Mouse (Mus musculus) cerebellum, adult 9-11 months (tissue): ENCODE data around the gene Cel.

Source experiments
- DNase-seq: peaks from one replicate; pipeline ENCODE4 v3.0.0; 2022

Cel gene

DNA sequence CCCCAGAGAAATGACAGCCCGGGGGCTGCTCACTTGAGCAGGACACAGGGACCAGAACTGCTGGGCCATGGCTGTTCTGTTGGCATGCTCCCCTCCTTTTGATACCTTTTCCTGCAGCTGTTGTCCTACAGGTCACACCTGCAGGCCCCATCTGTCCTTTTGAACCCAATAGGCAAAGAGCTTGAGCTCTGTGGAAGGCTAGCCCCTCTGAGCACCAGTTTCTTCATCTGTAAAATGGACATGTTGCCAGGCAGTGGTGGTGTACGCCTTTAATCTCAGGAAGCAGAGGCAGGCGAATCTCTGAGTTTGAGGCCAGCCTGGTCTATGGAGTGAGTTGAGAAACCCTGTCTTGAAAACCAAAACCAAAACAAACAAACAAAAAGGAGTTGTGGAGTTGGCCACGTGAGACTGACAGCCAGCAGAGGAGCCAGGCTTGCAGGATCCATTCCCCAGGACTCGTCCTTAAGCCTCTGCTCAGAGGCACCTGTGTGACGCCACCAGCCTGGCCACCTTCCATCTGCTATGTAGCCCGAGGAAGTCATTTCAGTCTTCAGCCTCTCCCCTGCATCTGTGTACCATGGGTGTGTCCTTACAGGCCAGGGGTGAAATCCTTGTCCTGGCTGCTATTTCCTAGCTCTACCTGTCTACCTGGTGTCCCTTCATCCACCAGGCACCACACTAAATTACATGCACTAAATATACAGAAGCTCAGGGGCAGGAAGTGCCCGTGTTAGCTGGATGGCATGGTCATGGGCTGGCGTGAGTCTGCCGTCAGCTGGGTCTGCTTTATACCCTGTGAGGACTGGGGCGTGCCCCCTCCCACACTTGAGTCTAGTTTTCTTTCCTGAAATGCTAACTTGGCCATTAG lies 26.2 kb downstream of the Cel start:
- DNase-seq = peak; percentile 71

DNA sequence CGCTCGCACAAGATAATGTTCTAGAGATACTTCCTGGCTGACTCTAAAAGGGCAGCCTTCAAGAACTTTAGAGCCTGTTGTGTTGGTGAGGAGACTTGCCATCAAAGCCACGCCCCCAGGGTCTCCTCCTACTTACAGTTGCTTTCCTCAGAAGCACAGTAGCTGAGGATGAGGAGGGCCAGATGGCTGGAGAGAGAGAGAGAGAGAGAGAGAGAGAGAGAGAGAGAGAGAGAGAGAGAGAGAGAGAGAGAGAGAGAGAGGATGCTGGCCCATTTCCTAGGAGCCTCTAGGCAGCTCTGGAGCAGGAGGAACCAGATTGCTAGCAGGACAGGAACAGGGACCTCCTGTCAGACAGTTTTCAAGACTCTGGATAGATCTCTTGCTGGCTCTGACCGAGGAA lies 27.0 kb downstream of the Cel start:
- DNase-seq = no peak

DNA sequence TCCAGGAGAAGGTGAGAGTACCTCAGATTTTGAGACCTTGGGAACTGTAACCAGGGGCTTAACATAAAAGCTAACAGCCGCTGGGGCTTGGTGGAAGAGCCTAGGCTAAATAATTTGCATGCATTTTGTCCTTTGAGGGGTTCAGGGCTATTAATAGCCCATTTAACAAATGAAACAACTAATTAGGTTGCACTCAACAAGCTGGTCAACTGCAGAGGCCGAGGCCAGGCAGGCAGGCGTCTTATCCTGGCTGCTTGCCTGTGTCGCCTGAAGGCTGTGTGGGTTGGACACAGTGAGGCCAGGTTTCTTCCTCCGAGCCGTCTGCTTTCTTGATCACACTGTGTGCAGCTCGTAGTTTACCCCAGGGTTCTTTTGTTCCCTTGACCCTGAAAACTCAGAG lies 27.6 kb downstream of the Cel start:
- peak; percentile 90 for DNase-seq

DNA sequence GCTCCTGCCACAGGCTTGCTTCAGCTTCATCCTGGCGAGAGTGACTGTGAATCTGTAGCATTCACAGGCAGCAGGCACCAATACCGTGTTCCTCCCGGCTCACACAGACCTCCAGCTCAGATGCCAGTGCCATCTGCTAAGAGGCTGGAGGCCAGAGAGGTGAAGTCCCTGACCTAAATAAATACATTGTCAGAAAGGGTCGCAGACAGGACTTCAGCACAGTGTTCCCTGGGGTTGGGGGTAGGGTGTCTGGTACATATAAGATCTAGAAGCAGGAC lies 28.0 kb downstream of the Cel start:
- DNase-seq = peak; percentile 90

DNA sequence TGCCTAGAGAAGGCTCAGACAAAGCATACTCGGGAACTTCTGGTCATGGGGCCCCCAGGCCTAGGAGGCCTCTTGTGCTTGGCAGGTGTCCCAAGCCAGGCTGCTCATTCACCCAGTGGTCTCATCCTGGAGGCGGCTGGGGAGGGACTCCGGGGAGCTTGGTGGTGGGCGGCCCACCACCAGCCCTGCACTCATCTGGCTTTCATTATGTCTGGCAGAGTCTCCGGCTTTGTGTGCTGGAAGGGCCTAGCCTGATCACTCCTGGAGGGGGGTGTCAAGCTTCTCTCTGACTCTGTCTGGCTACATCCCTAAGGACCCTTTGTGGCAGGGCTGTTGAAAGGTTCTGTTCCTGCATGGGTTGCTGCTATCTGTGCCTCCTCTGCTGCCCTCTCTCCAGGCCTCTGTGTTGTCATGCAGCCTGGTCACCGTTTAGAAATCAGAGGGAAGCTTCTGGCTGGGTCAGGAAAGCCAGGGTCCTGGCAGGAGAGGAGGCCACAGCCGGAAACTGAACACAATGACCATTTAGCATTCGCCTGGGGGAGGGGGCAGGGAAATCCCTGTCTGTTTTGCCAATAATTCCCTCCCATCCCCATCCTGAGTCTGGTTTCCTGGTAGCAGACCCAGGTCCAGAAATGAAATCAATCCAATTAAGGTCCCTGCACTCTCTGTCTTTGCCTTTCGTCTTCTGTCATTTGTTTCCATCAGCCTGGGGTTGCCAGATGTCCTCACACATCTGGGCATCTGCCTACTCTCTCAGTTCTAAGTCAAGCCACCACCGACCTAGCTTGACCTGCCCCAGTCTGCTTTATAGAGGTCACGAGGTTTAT lies 28.6 kb downstream of the Cel start:
- no peak for DNase-seq

DNA sequence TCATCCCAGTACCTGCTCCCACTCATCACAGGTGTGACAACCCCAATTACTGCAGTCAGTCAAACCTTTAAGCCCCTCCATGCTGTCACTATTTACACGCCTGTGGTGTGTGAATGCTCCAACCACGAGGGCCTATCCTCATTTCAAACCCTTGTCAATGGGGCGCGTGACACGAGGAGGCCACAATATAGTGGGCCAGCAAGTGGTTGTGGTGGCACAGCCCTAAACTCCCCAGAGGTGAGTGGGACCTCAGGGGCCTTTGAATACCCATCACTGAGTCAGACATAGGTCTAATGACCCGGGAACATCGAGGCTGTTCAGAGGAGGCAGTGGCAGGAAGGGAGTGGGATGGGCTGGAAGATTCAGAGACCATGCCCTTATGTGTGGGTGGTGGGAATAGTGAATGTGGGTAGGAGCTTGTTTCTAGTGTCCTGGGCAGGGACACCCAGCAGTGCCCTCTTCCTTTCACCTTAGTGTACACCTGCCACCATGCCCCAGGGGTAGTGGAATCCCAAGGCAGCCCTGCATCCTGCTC lies 29.2 kb downstream of the Cel start:
- peak; percentile 77 for DNase-seq

DNA sequence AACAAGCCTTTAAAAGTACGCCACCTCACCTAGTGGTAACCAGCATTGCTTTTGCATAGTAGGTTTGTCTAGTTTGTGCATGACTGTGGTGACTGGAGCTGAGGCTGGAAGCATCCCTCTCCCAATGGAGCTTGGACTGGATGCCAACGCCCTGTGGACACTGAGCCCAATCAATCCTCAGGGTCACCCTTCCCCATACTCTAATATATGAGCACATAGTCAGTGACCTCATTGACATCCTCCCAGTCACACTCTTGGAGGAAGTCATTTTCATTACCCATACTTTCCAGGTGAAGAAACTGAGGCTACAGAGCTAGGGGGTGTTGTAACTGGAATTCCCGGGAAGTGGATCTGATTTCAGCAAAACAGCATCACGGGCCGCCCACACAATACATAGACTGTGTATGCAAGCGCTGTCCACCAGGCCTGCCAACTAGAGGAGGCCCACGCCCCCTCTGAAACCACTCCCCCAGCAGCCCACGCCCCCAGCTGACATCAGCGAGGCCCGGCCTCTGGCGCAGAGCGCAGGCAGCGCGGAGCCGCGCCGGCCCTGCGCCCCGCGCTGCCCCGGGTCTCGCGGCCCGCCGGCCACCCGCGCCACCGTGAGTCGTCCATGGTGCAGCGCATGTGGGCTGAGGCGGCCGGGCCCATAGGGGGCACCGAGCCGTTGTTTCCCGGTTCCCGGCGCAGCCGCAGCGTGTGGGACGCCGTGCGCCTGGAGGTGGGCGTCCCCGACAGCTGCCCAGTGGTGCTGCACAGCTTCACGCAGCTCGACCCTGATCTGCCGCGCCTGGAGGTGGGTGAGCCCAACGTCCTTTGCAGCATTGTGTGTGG lies 30.0 kb downstream of the Cel start:
- peak; percentile 93 for DNase-seq

DNA sequence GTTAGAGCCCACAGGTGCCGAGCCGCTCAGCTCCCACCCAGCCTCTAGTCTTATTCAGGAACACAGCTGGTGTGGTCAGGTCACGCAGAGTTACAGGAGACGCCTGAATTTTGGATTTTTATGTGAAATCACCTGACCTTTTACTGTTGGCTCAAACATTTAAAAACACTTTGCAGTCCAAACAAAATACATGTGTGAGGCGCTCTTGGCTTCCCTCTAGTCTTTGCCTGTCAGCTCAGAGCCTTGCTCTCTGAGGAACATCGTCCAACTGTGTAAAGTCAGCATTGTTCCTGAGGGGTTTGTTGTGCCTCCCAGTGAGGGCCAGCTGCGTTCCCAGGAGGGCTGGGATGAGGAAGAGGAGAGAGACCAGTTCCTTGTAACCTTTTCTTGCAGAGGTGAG lies 32.9 kb downstream of the Cel start:
- DNase-seq = no peak

DNA sequence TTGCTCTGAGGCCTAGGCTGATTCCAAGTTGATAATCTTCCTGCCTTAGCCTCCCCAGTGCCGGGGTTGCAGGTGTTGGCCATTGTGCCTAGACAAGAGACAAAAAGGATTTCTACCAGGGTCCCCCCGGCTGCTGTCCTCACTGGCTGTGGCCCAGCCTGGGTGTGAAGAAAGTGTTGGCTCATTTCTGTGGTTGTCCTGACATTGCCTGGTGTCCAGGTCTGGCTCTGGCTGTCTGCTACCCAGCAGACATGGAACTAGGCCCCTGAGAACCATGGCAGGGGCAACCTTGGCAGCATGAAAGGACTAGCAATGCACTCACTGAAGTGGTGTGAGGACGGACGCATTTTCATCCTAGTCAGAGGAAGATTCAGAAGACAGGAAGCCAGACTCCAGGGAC lies 33.3 kb downstream of the Cel start:
- no peak for DNase-seq

DNA sequence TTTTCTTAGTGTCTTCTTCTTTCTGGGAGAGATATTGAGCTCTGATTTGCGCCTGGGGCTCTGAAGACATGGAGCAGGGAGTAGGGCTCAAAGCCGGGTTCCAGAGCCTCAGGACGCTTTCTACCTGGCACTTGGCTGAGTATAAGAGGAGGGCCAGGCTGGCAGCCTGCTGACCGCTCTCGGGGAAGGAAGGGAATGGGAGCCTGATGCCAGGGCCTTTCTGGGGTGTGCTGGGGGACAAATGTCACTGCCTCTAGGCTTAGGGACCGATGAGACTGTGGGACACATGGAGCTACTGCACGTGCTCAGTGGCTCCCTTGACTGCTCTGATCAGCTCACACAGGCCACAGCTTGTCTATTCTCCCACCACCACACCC lies 34.9 kb downstream of the Cel start:
- peak; percentile 68 for DNase-seq

DNA sequence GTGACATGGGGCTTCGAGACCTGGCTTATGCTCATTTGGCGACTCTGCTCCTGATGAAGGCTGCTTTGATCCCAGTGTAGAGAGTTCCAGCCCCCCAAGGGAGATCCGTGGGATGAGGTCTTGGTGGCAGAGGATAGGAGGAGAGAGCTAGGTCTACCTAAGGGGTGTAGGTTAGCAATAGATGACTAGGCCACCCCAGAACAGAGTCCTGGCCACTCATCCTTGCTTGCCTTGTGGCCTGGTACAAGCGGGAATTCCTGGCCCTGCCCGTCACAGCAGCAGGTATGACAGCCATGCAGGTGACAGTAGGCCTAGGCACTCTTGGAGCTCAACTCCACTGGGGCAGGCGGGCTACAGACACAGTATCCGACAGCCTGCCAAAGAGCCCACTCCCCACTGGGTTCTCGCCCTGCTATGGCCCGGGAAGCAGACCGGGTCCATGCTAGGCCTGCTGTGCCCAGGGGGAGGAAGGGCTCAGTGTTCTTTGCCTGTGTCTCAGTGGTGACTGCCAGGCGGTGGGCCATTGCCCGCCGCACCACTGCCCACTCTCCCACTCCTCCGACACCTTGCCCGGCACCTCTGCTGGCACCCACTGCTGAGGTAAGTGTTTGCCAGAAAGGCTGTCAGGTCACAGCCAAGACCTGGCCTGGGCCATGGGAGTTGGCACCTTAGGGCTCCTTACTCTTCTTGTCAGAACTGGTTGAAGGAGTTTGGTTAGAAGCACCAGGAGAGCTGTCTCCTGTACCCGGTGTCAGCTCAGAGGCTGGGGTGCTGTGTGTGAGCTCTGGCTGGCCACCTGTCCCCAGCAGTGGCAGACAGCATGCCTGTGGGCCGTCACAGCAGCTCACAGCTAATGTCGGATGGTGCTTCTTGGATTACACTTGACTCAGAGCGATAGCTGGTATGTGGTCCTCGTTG lies 35.5 kb downstream of the Cel start:
- peak; percentile 69 for DNase-seq

DNA sequence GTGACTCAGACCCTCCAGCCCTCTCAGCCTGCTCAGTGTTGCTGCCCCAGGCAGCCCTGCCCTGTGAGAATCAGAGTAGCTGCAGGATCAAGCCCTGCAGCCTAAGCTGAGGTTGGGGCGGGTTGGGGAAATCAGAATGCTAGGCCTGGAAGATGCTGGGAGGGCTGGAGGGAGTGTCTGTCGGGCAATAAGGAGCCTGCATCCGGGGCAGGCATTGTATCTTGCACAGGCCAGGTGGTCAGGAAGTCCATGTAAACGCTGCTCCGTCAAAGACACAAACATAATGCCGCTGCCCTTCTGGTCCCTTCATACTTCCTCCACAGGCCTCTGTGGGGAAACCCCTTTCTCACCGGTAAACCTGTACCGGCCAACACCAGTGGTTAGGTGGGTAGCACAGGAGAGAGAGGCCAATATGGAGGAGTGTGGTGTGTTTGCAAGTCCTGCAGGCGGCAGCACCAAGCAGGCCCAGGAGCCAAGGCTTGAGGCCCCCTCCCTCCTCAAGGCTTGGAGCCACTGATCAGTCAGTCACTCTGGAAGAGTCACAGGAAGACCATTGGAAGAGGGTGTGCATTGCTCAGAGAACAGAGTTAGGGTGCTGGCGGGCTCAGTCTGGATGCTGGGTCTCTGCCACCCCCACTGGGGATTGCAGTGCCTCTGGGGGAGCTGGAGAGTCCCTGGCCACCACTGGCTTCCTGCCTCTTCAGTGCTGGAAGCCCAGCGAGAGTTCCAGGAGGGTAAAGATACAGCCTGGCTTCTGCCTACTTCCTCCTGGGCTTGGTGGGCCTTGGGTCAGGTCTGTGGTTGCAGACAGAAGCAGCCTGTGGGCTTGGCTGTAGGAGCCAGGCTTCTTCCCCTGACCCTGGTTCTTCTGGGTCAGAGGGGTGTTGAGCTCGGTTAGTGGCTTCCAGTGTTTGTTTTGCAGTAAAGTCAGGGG lies 37.0 kb downstream of the Cel start:
- DNase-seq = peak; percentile 60

DNA sequence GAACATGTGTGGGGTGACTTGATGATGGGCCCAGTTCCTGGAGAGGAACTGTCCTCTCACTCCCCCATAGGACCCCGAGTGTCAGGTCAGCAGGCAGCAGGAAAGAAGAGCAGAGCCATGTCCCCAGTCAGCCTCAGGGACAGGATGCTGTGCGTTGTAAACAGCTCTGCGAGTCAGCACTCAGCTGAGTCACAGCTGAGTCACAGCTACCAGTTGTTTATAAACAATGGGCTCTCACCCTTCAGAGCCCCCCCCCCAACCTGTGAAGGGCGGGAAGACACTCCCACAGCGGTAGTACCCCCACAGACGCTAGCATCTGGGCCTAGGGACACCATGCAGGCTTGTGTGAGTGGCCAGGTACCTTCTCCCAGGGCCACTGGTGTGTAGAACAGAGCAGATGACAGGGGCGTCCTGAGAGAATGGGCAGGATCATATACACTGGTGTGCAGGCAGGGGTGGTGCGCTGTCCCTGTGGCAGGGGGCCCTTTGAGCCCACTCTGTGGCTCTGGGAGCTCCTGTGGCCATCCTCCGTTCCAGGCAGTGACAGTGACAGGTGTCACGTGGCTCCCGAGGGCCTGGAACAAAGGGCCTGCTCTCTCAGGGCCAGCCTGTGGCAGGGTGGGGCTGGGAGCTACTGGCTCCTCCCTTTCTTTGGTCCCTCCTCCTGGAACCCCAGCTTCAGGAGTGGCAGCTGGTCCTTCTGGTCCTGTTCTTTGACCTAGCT lies 37.8 kb downstream of the Cel start:
- peak; percentile 84 for DNase-seq

DNA sequence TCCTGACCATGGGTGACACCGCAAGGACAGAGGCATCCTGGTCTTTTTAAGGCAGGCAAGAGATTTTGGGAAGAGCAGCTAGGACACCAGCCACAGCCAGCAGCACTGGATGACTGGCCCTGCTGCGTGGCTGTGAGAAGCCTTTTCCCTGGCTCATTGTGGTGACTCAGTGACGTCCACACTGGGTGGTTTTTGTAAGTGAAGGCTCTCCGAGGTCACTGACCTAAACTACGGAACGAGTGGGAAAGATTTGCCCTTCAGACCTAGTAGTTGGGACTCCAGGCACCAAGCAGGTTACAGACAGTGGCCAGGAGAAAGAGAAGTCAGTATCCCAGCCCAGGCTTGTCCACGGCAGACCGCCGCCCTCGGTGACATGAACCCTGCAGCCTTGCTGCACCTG lies 38.8 kb downstream of the Cel start:
- peak; percentile 38 for DNase-seq

DNA sequence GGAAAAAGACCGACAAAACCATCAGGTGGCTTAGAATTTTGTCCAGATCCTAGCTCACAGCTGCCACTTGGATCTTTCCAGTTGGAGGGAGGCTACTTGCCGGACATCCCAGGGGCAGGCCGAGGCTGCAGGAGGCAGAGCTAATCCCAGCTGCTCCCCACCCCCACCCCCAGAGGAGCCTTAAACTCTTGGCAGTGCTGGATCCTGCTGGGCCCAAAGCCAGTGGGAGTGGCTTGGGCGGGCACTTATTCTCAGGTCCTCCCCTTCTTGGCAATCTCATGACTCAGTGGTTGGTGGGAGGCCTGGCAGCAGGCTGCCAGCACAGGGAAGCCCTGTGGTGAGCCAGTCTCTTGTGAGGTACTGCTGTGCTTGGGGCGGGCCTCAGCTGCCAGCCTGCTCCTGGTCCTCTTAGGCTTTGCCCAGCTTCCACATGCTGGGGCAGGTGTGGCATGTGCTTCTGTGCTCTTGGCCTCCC lies 39.5 kb downstream of the Cel start:
- DNase-seq = peak; percentile 88

DNA sequence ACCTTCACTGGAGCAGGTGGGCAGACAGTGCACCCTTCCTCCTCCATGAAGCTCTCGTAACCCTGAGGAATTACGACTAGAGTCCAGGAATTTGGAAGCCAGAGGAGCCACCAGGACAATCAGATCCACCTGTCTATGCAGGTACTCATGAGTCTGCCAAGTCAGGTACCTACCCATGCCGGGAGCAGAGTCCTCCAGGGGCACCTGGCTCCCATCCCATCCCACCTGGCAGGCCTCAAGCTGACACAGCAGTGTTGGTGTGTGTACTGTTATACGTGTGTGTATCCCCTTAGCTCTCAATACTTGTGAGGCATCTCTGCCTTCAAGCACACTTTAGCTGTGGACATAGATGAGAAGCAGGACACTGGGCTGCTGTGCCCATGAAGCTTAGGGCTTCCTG lies 41.0 kb downstream of the Cel start:
- peak; percentile 80 for DNase-seq

DNA sequence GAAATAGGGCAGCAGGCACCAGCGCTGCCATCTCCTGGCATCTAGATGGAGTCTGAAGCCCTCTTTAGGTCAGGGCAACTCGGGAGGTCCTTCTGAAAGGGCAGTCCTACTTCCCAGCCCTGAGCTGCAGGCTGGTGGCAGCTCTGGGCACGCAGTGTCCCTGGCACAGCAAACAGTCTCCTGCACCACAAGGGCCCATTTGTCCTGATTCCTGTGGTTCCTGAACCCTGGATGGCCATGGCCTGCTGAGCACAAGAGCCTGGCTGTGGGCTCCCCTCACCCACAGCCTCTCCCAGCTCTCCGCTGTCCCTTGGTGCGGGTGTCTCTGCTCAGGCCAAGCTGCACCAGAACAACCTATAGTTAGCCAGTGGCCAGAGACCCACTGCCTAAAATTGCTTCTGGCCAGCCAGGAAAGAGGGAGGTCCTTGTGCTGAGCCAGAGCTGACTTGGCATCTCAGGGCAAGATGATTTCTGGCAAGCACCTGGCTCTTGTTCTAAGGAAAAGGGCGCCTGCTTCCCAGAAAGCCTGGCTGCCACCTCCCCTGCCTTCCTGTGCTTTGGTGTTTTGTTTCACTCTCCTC lies 41.5 kb downstream of the Cel start:
- peak; percentile 83 for DNase-seq

DNA sequence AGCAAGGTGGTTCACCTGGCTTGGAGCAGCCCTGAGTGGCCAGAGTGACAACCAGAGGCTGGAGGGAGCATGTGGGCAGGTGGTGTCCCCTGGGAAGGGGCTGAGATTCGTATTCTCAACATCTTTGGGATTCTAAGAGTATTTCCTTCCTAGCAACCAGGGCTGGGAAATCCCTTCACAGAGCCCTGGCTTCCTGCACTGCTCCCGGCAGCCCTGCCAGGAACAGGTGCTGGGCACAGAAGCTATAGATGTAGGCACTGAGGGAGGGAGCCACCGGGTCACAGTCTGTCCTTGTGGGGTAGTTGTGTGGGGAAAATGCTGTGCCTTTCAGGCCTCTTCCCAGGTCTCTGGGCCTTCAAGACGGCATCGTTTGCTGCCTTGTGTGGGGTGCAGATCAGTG lies 42.6 kb downstream of the Cel start:
- DNase-seq = peak; percentile 82

DNA sequence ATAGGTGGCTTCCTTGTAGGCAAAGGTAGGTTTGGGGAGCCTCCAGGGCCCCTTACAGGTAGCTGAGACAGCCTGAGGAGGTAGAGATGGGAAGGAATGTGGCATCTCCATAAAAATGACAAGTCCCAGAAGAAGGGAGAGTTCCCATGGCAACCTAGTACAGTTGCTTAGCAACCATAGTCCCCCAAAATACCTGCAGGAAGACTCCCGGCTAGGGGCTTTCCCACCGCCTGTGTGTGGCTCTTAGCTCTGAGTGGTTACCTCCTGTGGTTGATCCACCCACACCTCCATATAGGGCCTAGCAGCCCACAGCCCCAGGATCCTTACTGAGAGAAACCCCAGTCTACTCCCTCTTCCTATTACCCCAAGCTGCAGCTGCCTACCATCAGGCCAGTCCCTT lies 45.0 kb downstream of the Cel start:
- peak; percentile 24 for DNase-seq
